Mouse (Mus musculus) liver, adult 2 months (tissue): Measurements from ENCODE around the gene Arf6. TPM values are rescaled to one million over a fixed set of nuclear protein-coding genes. Genes with fewer than 3 reads are reported as not detected.
"Not testable (repeated sequence)": the region's sequence is repeated elsewhere in the genome, so short reads cannot be mapped to it uniquely, and the experiment has no call there.

Experiments
- DNase-seq: peaks from one replicate; pipeline ENCODE4 v3.0.0-alpha.2; 2011; ENCODE audit warnings: low read depth, low spot score; ENCODE audit errors: extremely low read depth
- H3K27ac ChIP-seq: fragments of 200-500 bp; replicated peaks from 2 replicates; pipeline ENCODE4 v1.5.1; 2012; ENCODE audit warnings: low read depth, mild to moderate bottlenecking, control low read depth, inconsistent platforms, low read length; ENCODE audit not compliant: insufficient read depth
- H3K27me3 ChIP-seq: fragments of 200-500 bp; 2 replicates; pipeline ENCODE4 v1.6.1; 2012; ENCODE audit warnings: mild to moderate bottlenecking, moderate library complexity, low read length, inconsistent platforms; ENCODE audit not compliant: control insufficient read depth, insufficient read depth
- H3K36me3 ChIP-seq: fragments of 200-500 bp; 2 replicates; pipeline ENCODE4 v1.6.1; 2012; ENCODE audit warnings: low read length, inconsistent platforms; ENCODE audit not compliant: control insufficient read depth, insufficient read depth
- H3K4me1 ChIP-seq: fragments of 200-500 bp; 2 replicates; pipeline ENCODE4 v1.6.1; 2011; ENCODE audit warnings: low read length; ENCODE audit not compliant: control insufficient read depth, insufficient read depth
- H3K4me3 ChIP-seq: fragments of 200-500 bp; 2 replicates; pipeline ENCODE4 v1.5.1; 2011; ENCODE audit warnings: low read depth, mild to moderate bottlenecking, control low read depth, low read length, moderate library complexity; ENCODE audit not compliant: insufficient read depth
- H3K79me2 ChIP-seq: fragments of 200-500 bp; 2 replicates; pipeline ENCODE4 v1.6.1; 2012; ENCODE audit warnings: inconsistent platforms, mild to moderate bottlenecking, low read length, moderate library complexity; ENCODE audit not compliant: control insufficient read depth, insufficient read depth
- H3K9ac ChIP-seq: fragments of 200-500 bp; 2 replicates; pipeline ENCODE4 v1.6.1; 2012; ENCODE audit warnings: low read depth, mild to moderate bottlenecking, control low read depth, inconsistent platforms, low read length
- CTCF ChIP-seq: fragments of 200-500 bp; IDR thresholded peaks from 2 replicates; pipeline ENCODE4 v1.5.1; 2011; ENCODE audit warnings: low read depth, low read length, control low read depth
- POLR2A ChIP-seq: fragments of 200-500 bp; IDR thresholded peaks from 2 replicates; pipeline ENCODE4 v1.6.1; 2011; ENCODE audit warnings: low read length, control low read depth; ENCODE audit not compliant: insufficient read depth; ENCODE audit errors: extremely low read depth
- WGBS: fragments of 180-500 bp; shearing (Covaris S2); methylation state at CpG from one replicate; pipeline ENCODE4 v1.1.7; 2018; 5-methylcytosine and 5-hydroxymethylcytosine counted together
- polyA plus RNA-seq: library from polyadenylated mRNA; depleted of rRNA; stranded (reverse); fragments of >200 nt; gene quantifications from 2 replicates; pipeline ENCODE4 v1.2.3, GENCODE M21; 2012
- total RNA-seq: library from RNA; depleted of rRNA; stranded (reverse); fragments of >200 nt; gene quantifications from 2 replicates; pipeline ENCODE4 v1.2.3, GENCODE M21; 2014

Gene Arf6
- total and polyA plus RNA-seq, 2 experiments, result 40.7 to 62.7 TPM

- Histone ChIP-seq H3K4me1 (peaks cover 16% of the 10 kb centered on the region), H3K4me3 (peak overlapping the region; percentile 87), H3K79me2 (peaks cover 17% of the 10 kb centered on the region), H3K9ac (peak overlapping the region; percentile 88), H3K36me3 (peaks cover 5% of the 10 kb centered on the region), H3K27me3 (no peaks in the 10 kb centered on the region), H3K27ac (peak overlapping the region; percentile 94)
- no peak for DNase-seq
- 13% methylated on average over 7 of the region's 7 CpGs for WGBS
- TF ChIP-seq CTCF (no peak), POLR2A (no peak)
These were observed 1.0 kb upstream of the Arf6 start for GRCm38 (mm10) chr12:69370936-69371335.

DNA sequence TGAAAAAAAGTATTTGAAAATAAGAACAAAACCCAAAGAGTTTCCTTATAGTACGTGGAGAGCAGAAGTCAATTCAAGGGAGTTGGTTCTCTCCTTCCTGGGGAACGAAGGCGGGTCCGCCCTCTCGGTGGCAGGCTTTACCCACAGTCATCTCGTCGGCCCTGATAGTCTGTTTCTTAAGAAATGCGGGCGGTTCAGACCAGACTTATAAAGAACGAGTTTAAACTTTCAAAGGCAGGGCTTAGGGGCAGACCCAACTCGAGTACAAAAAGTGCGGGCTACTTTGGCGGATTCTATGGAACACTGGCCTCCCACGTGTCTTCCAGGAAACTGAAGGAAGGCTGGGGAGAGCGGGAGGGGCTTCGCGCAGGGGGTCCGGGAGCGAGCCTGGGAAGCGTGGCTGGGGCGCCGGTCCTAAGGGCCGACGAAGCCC, 513 bp upstream of the Arf6 start:
- under 1% methylated on average over 24 of the region's 24 CpGs for WGBS
- peak; percentile 72 for DNase-seq
- Histone ChIP-seq H3K27ac (peak overlapping the region; percentile 94), H3K36me3 (peaks cover 5% of the 10 kb centered on the region), H3K4me3 (peak overlapping the region; percentile 87), H3K79me2 (peaks cover 17% of the 10 kb centered on the region), H3K9ac (peak overlapping the region; percentile 88), H3K4me1 (peaks cover 16% of the 10 kb centered on the region), H3K27me3 (no peaks in the 10 kb centered on the region)
- TF ChIP-seq CTCF (peak; percentile 57; the same call in 1 of the 2 replicates), POLR2A (no peak)

GRCm38 (mm10) chr12:69372731-69373331, 881 bp downstream of the Arf6 start:
- peak overlapping the region; percentile 99 for H3K9ac ChIP-seq
- H3K27me3 ChIP-seq, result no peaks in the 10 kb centered on the region
- TF ChIP-seq POLR2A (no peak), CTCF (no peak)
- peaks cover 17% of the 10 kb centered on the region for H3K79me2 ChIP-seq
- H3K36me3 ChIP-seq, result peaks cover 5% of the 10 kb centered on the region
- under 1% methylated on average over 42 of the region's 42 CpGs for WGBS
- peak overlapping the region; percentile 87 for H3K4me3 ChIP-seq
- peak overlapping the region; percentile 98 for H3K27ac ChIP-seq
- peaks cover 12% of the 10 kb centered on the region for H3K4me1 ChIP-seq
- DNase-seq, result no peak

GRCm38 (mm10) chr12:69373850-69374766, 2.2 kb downstream of the Arf6 start:
- Histone ChIP-seq H3K36me3 (peaks cover 8% of the 10 kb centered on the region), H3K27ac (no peak overlapping the region), H3K27me3 (no peaks in the 10 kb centered on the region), H3K9ac (peak overlapping the region; percentile 35), H3K4me3 (peak overlapping the region; percentile 87), H3K79me2 (peaks cover 17% of the 10 kb centered on the region), H3K4me1 (peaks cover 12% of the 10 kb centered on the region)
- DNase-seq, result no peak
- 11% methylated on average over 11 of the region's 11 CpGs for WGBS
- TF ChIP-seq POLR2A (no peak), CTCF (no peak)

- Histone ChIP-seq H3K36me3 (peaks cover 8% of the 10 kb centered on the region), H3K4me3 (no peak overlapping the region)
- TF ChIP-seq CTCF (no peak), POLR2A (no peak)
These were observed 4.2 kb downstream of the Arf6 start for GRCm38 (mm10) chr12:69376132-69376531.

GRCm38 (mm10) chr12:69377188-69377587, 5.2 kb downstream of the Arf6 start:
- 37% methylated on average over 1 of the region's 1 CpGs for WGBS
- Histone ChIP-seq H3K4me1 (peaks cover 10% of the 10 kb centered on the region), H3K36me3 (peaks cover 8% of the 10 kb centered on the region), H3K79me2 (peaks cover 15% of the 10 kb centered on the region), H3K27me3 (no peaks in the 10 kb centered on the region), H3K27ac (no peak overlapping the region), H3K9ac (no peak overlapping the region), H3K4me3 (no peak overlapping the region)
- TF ChIP-seq POLR2A, result no peak
- TF ChIP-seq CTCF, result no peak
- DNase-seq, result peak; percentile 70

More at GRCm38 (mm10) chr12:69376132-69376531, 4.2 kb downstream of the Arf6 start:
- H3K27me3 ChIP-seq, result no peaks in the 10 kb centered on the region
- no peak overlapping the region for H3K27ac ChIP-seq
- H3K79me2 ChIP-seq, result peaks cover 17% of the 10 kb centered on the region
- peak; percentile 75 for DNase-seq
- H3K4me1 ChIP-seq, result peaks cover 10% of the 10 kb centered on the region
- 27% methylated on average over 2 of the region's 2 CpGs for WGBS
- H3K9ac ChIP-seq, result no peak overlapping the region

DNA sequence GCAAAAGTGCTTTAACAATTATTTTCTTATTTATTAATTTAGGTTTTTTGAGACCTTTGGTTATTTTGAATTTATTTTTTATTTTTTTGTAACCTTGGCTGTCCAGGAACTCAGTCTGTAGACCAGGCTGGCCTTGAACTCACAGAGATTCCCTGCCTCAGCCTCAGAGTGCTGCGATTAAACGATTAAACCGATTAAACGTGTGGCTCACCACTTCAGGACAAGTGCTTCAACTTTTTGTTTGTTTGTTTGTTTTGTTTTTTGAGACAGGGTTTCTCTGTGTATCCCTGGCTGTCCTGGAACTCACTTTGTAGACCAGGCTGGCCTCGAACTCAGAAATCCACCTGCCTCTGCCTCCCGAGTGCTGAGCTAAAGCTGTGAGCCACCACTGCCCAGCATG, 5.7 kb downstream of the Arf6 start:
- Histone ChIP-seq H3K79me2 (peaks cover 10% of the 10 kb centered on the region), H3K4me1 (peaks cover 10% of the 10 kb centered on the region)
- H3K36me3 ChIP-seq, DNase-seq, H3K27ac ChIP-seq, H3K9ac ChIP-seq, H3K27me3 ChIP-seq, H3K4me3 ChIP-seq: not testable (repeated sequence)
- WGBS, result 75% methylated on average over 6 of the region's 6 CpGs
